Mouse (Mus musculus) myocyte (in vitro differentiated cells): ENCODE measurements at regions not wholly inside any gene's neighbourhood (a gene's known extent, or its start where the extent isn't known, plus 50 kb on each side); places are given as distances from the start of the nearest gene placed in this dataset.

Source experiments
- H3K27me3 ChIP-seq: one replicate; pipeline ENCODE4 v1.6.1; 2011; ENCODE audit not compliant: control insufficient read depth, insufficient read depth, insufficient read length
- H3K36me3 ChIP-seq: one replicate; pipeline ENCODE4 v1.6.1; 2011; ENCODE audit not compliant: control insufficient read depth, insufficient read depth
- H3K4me2 ChIP-seq: one replicate; pipeline ENCODE4 v1.6.1; 2011; ENCODE audit warnings: low read depth, control low read depth
- H3K4me3 ChIP-seq: one replicate; pipeline ENCODE4 v1.5.1; 2011; ENCODE audit warnings: mild to moderate bottlenecking, control low read depth, moderate library complexity
- H3K79me2 ChIP-seq: one replicate; pipeline ENCODE4 v1.6.1; 2011; ENCODE audit not compliant: control insufficient read depth, insufficient read depth
- H3ac ChIP-seq: one replicate; pipeline ENCODE4 v1.6.1; 2011; ENCODE audit not compliant: control insufficient read depth, insufficient read length
- CEBPB ChIP-seq: IDR thresholded peaks from 2 replicates; pipeline ENCODE4 v1.6.1; 2011; ENCODE audit warnings: mild to moderate bottlenecking, moderate library complexity; ENCODE audit not compliant: poor library complexity, insufficient read depth, severe bottlenecking
- E2F4 ChIP-seq: IDR thresholded peaks from one replicate; pipeline ENCODE4 v1.6.1; 2011; ENCODE audit warnings: mild to moderate bottlenecking, control low read depth, moderate library complexity; ENCODE audit not compliant: insufficient read depth
- MAX ChIP-seq: IDR thresholded peaks from one replicate; pipeline ENCODE4 v1.6.1; 2011; ENCODE audit warnings: low read depth, mild to moderate bottlenecking, control low read depth
- MYOD1 ChIP-seq, 3 experiments: IDR thresholded peaks; one replicate each; pipeline ENCODE4 v1.6.1; 2011; ENCODE audit warnings: control low read depth in 2 of 3, low read depth in 2 of 3, mild to moderate bottlenecking in 2 of 3, moderate library complexity in 1 of 3; ENCODE audit not compliant: insufficient read length in 2 of 3, control insufficient read depth in 1 of 3
- MYOG ChIP-seq, 3 experiments: IDR thresholded peaks; one replicate each; pipeline ENCODE4 v1.6.1; 2011; ENCODE audit warnings: control low read depth in 2 of 3, low read depth in 2 of 3, mild to moderate bottlenecking in 2 of 3; ENCODE audit not compliant: insufficient read length in 2 of 3, control insufficient read depth in 1 of 3, insufficient read depth in 1 of 3
- POLR2A ChIP-seq: IDR thresholded peaks from one replicate; pipeline ENCODE4 v1.6.1; 2011; ENCODE audit warnings: low read depth, mild to moderate bottlenecking, control low read depth, moderate library complexity; ENCODE audit not compliant: insufficient read length
- POLR2AphosphoS2 ChIP-seq: IDR thresholded peaks from one replicate; pipeline ENCODE4 v1.6.1; 2011; ENCODE audit warnings: low read depth, control low read depth; ENCODE audit not compliant: insufficient read length
- REST ChIP-seq: IDR thresholded peaks from one replicate; pipeline ENCODE4 v1.6.1; 2011; ENCODE audit warnings: mild to moderate bottlenecking, control low read depth, moderate library complexity; ENCODE audit not compliant: insufficient read depth, insufficient read length
- SRF ChIP-seq: IDR thresholded peaks from one replicate; pipeline ENCODE4 v1.6.1; 2011; ENCODE audit warnings: low read depth; ENCODE audit not compliant: control insufficient read depth, insufficient read length
- TCF12 ChIP-seq: IDR thresholded peaks from one replicate; pipeline ENCODE4 v1.6.1; 2011; ENCODE audit warnings: mild to moderate bottlenecking, control low read depth; ENCODE audit not compliant: poor library complexity, insufficient read depth, severe bottlenecking
- TCF3 ChIP-seq: IDR thresholded peaks from one replicate; pipeline ENCODE4 v1.6.1; 2011; ENCODE audit warnings: low read depth, control low read depth; ENCODE audit not compliant: insufficient read length
- USF1 ChIP-seq: IDR thresholded peaks from one replicate; pipeline ENCODE4 v1.6.1; 2011; ENCODE audit warnings: low read depth, mild to moderate bottlenecking, control low read depth, moderate library complexity

- Histone ChIP-seq H3K27me3 (peaks cover 22% of the 10 kb centered on the region), H3K4me3 (no peak overlapping the region), H3K79me2 (no peaks in the 10 kb centered on the region), H3ac (no peak overlapping the region), H3K36me3 (no peaks in the 10 kb centered on the region), H3K4me2 (no peak overlapping the region)
- no peak for TF ChIP-seq SRF
- TF ChIP-seq MYOG (IDR thresholded peaks at IDR 0.05; ENCODE audit: control insufficient read depth in 1 of 3, insufficient read depth in 1 of 3, insufficient read length in 2 of 3, low read depth in 2 of 3) = no peak
Measured at GRCm38 (mm10) chr9:50257162-50257561, 87.6 kb downstream of the Rpl10-ps3 start.

GRCm38 (mm10) chr9:50244982-50245671, 99.6 kb downstream of the Rpl10-ps3 start:
- no peaks in the 10 kb centered on the region for H3K36me3 ChIP-seq
- no peak overlapping the region for H3K4me3 ChIP-seq
- no peak overlapping the region for H3ac ChIP-seq
- TF ChIP-seq TCF3 (no peak), TCF12 (no peak), CEBPB (no peak), MYOD1 (IDR thresholded peaks at IDR 0.05; ENCODE audit: control insufficient read depth in 1 of 3, insufficient read length in 2 of 3, low read depth in 2 of 3) (no peak), POLR2A (no peak), REST (no peak), E2F4 (no peak), USF1 (no peak), POLR2AphosphoS2 (no peak), SRF (no peak), MYOG (IDR thresholded peaks at IDR 0.05; ENCODE audit: control insufficient read depth in 1 of 3, insufficient read depth in 1 of 3, insufficient read length in 2 of 3, low read depth in 2 of 3) (no peak), MAX (no peak)
- H3K79me2 ChIP-seq = no peaks in the 10 kb centered on the region
- H3K4me2 ChIP-seq = no peak overlapping the region
- no peaks in the 10 kb centered on the region for H3K27me3 ChIP-seq

GRCm38 (mm10) chr9:50240923-50241322, 103.8 kb downstream of the Rpl10-ps3 start:
- no peaks in the 10 kb centered on the region for H3K79me2 ChIP-seq
- no peak overlapping the region for H3ac ChIP-seq
- TF ChIP-seq SRF = no peak
- no peak for TF ChIP-seq MYOD1 (IDR thresholded peaks at IDR 0.05; ENCODE audit: control insufficient read depth in 1 of 3, insufficient read length in 2 of 3, low read depth in 2 of 3)
- H3K36me3 ChIP-seq = no peaks in the 10 kb centered on the region
- no peaks in the 10 kb centered on the region for H3K27me3 ChIP-seq
- H3K4me3 ChIP-seq = no peak overlapping the region
- no peak overlapping the region for H3K4me2 ChIP-seq

- no peak overlapping the region for H3K4me3 ChIP-seq
- no peak overlapping the region for H3K4me2 ChIP-seq
- H3ac ChIP-seq = no peak overlapping the region
- H3K27me3 ChIP-seq = peaks cover 8% of the 10 kb centered on the region
- TF ChIP-seq POLR2AphosphoS2 (no peak), REST (no peak), POLR2A (no peak), TCF12 (no peak), MYOD1 (IDR thresholded peaks at IDR 0.05; ENCODE audit: control insufficient read depth in 1 of 3, insufficient read length in 2 of 3, low read depth in 2 of 3) (no peak), SRF (no peak), MAX (no peak), TCF3 (no peak), USF1 (no peak), MYOG (IDR thresholded peaks at IDR 0.05; ENCODE audit: control insufficient read depth in 1 of 3, insufficient read depth in 1 of 3, insufficient read length in 2 of 3, low read depth in 2 of 3) (no peak), E2F4 (no peak), CEBPB (no peak)
- no peaks in the 10 kb centered on the region for H3K36me3 ChIP-seq
- no peaks in the 10 kb centered on the region for H3K79me2 ChIP-seq
Measured at GRCm38 (mm10) chr9:50235908-50236307, 108.9 kb downstream of the Rpl10-ps3 start.

- Histone ChIP-seq H3ac (no peak overlapping the region), H3K4me3 (no peak overlapping the region), H3K27me3 (peaks cover 8% of the 10 kb centered on the region), H3K36me3 (no peaks in the 10 kb centered on the region), H3K79me2 (no peaks in the 10 kb centered on the region), H3K4me2 (no peak overlapping the region)
- TF ChIP-seq SRF (no peak), TCF12 (no peak), E2F4 (no peak), MYOG (IDR thresholded peaks at IDR 0.05; ENCODE audit: control insufficient read depth in 1 of 3, insufficient read depth in 1 of 3, insufficient read length in 2 of 3, low read depth in 2 of 3) (no peak), POLR2A (no peak), MAX (no peak), USF1 (no peak)
Measured at GRCm38 (mm10) chr9:50234655-50235054, 110.1 kb downstream of the Rpl10-ps3 start.
